Mouse (Mus musculus) embryonic facial prominence, embryonic 12.5 days (tissue): ENCODE measurements around the gene Atp6v0b. TPM values are rescaled to one million over a fixed set of nuclear protein-coding genes. Genes with fewer than 3 reads are reported as not detected.

Experiments used
- ATAC-seq: fragments of 200-750 bp; cut with Nextera tagmentation; 2 replicates; pipeline ENCODE4 v1.8.0; 2017; ENCODE audit not compliant: insufficient number of reproducible peaks, insufficient read depth, low FRiP score, low TSS enrichment
- H3K27ac ChIP-seq: fragments of 300-500 bp; sonication (generic); 2 replicates; pipeline ENCODE4 v1.5.1; 2016; ENCODE audit warnings: mild to moderate bottlenecking
- H3K27me3 ChIP-seq: fragments of 300-500 bp; sonication (generic); 2 replicates; pipeline ENCODE4 v1.6.1; 2016; ENCODE audit warnings: mild to moderate bottlenecking, moderate library complexity
- H3K36me3 ChIP-seq: fragments of 300-500 bp; sonication (generic); 2 replicates; pipeline ENCODE4 v1.6.1; 2016; ENCODE audit warnings: mild to moderate bottlenecking
- H3K4me1 ChIP-seq: fragments of 300-500 bp; sonication (generic); 2 replicates; pipeline ENCODE4 v1.6.1; 2016
- H3K4me2 ChIP-seq: fragments of 300-500 bp; sonication (generic); replicated peaks from 2 replicates; pipeline ENCODE4 v1.6.1; 2016; ENCODE audit warnings: mild to moderate bottlenecking, moderate library complexity
- H3K4me3 ChIP-seq: fragments of 300-500 bp; sonication (generic); 2 replicates; pipeline ENCODE4 v1.5.1; 2016; ENCODE audit warnings: mild to moderate bottlenecking
- H3K9ac ChIP-seq: fragments of 300-500 bp; sonication (generic); 2 replicates; pipeline ENCODE4 v1.6.1; 2016; ENCODE audit warnings: mild to moderate bottlenecking, moderate library complexity
- H3K9me3 ChIP-seq: fragments of 300-500 bp; sonication (generic); 2 replicates; pipeline ENCODE4 v1.6.1; 2016; ENCODE audit warnings: mild to moderate bottlenecking, moderate library complexity
- WGBS: fragments of 180-500 bp; shearing (Covaris S2); methylation state at CpG from one replicate; pipeline ENCODE4 v1.1.7; 2016; 5-methylcytosine and 5-hydroxymethylcytosine counted together
- polyA plus RNA-seq: library from polyadenylated mRNA; unstranded; fragments of >200 nt; fragmentation: Nextera tagmentation; extraction: Ambion mirVana; gene quantifications from 2 replicates; pipeline ENCODE4 v1.2.1, GENCODE M21; 2016

Atp6v0b gene
- polyA plus RNA-seq, 1 experiment from 2014 or later: 181 TPM

GRCm38 (mm10) chr4:117918261-117918660 lies 31.1 kb upstream of the Atp6v0b start:
- H3K9me3 ChIP-seq: no peaks in the 10 kb centered on the region
- no peak for ATAC-seq
- no peak overlapping the region for H3K4me3 ChIP-seq
- no peak overlapping the region for H3K27ac ChIP-seq
- no peak overlapping the region for H3K9ac ChIP-seq
- no peaks in the 10 kb centered on the region for H3K36me3 ChIP-seq
- WGBS: 81% methylated on average over 3 of the region's 3 CpGs
- H3K4me2 ChIP-seq: no peak overlapping the region
- H3K27me3 ChIP-seq: peaks cover 4% of the 10 kb centered on the region; the same call in 1 of the 2 replicates
- H3K4me1 ChIP-seq: peaks cover 17% of the 10 kb centered on the region

DNA sequence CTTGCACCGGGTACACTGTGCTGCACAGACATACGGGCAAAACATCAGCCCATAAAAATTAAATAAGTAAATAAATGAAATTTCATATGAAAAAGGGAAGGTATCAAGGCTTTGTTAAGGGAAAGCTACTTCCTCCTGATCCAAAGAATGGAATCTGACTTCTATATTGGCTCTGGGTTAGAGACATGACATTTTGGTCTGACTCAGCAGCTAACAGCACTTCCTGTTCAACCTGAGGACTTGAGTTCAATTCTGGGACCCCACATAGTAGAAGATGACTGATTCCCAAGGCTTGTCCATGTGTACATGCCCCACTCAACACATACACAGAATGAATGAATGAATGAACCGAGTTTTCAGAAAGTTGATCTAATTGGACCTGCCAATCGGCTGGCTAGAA lies 30.7 kb upstream of the Atp6v0b start:
- 90% methylated on average over 4 of the region's 4 CpGs for WGBS
- ATAC-seq: no peak
- peaks cover 4% of the 10 kb centered on the region; the same call in 1 of the 2 replicates for H3K27me3 ChIP-seq

GRCm38 (mm10) chr4:117917402-117917801 lies 30.3 kb upstream of the Atp6v0b start:
- WGBS: 75% methylated on average over 4 of the region's 4 CpGs
- H3K4me1 ChIP-seq: peaks cover 25% of the 10 kb centered on the region
- no peak overlapping the region for H3K4me2 ChIP-seq
- no peak for ATAC-seq
- peaks cover 2% of the 10 kb centered on the region; the same call in 1 of the 2 replicates for H3K27me3 ChIP-seq
- H3K9me3 ChIP-seq: no peaks in the 10 kb centered on the region
- H3K36me3 ChIP-seq: no peaks in the 10 kb centered on the region
- H3K9ac ChIP-seq: no peak overlapping the region
- H3K4me3 ChIP-seq: no peak overlapping the region
- H3K27ac ChIP-seq: no peak overlapping the region

More for the DNA sequence above, 30.7 kb upstream of the Atp6v0b start:
- H3K27ac ChIP-seq: no peak overlapping the region
- H3K4me1 ChIP-seq: peaks cover 21% of the 10 kb centered on the region
- no peak overlapping the region for H3K4me3 ChIP-seq
- no peaks in the 10 kb centered on the region for H3K36me3 ChIP-seq
- no peak overlapping the region for H3K9ac ChIP-seq
- no peaks in the 10 kb centered on the region for H3K9me3 ChIP-seq
- H3K4me2 ChIP-seq: no peak overlapping the region

GRCm38 (mm10) chr4:117916386-117916785 lies 29.3 kb upstream of the Atp6v0b start:
- no peak overlapping the region for H3K9ac ChIP-seq
- H3K36me3 ChIP-seq: peaks cover 10% of the 10 kb centered on the region
- H3K9me3 ChIP-seq: no peaks in the 10 kb centered on the region
- 0 out of 2 replicates have a peak overlapping the region, but pooled peaks have one; percentile 99 for H3K4me2 ChIP-seq
- WGBS: 86% methylated on average over 5 of the region's 5 CpGs
- H3K27ac ChIP-seq: no peak overlapping the region
- H3K4me3 ChIP-seq: no peak overlapping the region
- peaks cover 28% of the 10 kb centered on the region for H3K4me1 ChIP-seq
- no peak for ATAC-seq
- no peaks in the 10 kb centered on the region for H3K27me3 ChIP-seq

DNA sequence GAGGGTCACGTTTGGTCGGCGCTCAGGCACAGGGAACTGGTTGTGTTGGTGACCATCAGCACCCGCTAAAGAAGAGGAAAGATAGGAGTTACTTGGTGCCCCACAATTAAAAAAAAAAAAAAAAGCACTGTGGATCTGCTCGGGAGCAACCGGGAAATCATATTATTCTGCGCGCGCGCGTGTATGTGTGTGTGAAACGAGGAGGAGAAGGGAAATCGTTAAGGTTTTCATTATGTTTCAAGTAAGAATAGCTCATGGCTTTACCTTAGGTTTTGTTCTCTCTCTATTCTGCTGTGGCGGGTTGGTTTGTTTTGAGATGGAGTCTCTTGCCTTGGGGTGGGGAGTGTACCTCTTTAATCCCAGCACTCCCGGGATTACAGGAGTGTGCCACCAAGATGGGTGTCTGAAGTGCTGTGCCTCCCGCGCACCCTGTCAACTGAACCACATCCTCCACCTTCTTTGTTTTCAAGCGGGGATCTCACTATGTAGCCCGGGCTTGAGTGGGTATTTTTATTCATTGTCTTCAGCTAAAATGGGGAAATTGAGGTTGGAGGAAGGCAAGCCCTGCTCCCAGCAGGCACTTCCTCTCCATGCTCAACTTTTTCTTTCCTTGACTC lies 28.5 kb upstream of the Atp6v0b start:
- no peaks in the 10 kb centered on the region for H3K9me3 ChIP-seq
- H3K9ac ChIP-seq: peak overlapping the region; percentile 84
- peak overlapping the region; percentile 99 for H3K4me2 ChIP-seq
- ATAC-seq: no peak
- H3K36me3 ChIP-seq: peaks cover 15% of the 10 kb centered on the region
- H3K4me1 ChIP-seq: peaks cover 28% of the 10 kb centered on the region
- 8% methylated on average over 19 of the region's 19 CpGs for WGBS
- H3K27ac ChIP-seq: peak overlapping the region; percentile 76; the same call in 1 of the 2 replicates
- peak overlapping the region; percentile 85 for H3K4me3 ChIP-seq
- no peaks in the 10 kb centered on the region for H3K27me3 ChIP-seq

DNA sequence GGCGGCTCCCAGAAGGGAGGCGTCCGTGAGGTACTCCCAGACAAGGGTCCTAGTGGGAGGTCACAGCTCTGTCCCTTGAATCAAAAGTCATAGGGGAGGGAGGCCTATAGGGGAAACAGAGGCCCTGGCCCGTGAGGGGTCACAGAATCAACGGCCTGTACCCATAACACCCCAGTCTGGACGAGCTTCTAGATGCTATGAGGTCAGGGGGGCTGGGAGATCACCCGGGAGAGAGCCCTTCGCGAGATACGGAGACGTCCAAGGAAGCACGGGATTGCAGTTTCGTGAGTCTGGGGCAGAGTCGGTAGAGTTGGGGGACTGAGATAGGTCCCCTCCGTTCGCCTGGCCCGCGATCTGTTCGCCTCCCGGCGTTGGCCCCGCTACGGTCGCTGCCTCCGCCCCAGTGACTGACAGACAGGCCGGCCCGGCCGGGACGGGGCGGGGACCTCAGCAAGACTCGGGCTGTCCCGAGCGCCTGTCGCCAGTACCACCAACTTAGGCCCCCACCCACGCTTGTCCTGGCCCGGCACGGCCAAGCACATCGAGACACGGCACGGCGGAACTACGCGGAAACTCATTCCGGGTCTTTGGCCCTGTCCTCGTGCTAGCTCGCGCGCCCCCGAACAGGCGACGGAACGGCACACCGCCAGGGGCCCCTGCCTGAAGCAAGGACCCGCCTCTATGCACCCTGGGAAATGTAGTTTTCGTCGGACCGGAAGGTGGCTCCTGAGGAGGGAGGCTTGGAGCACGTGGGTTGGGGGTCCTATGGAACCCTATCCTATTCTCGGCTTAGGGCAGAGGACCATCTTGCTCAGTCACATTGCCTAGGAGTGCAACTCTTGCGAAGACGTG lies 27.7 kb upstream of the Atp6v0b start, which contains the start of gene Ipo13:
TSS of gene Ipo13 (minus strand) at position 409 of the 852 bp plus-strand sequence.
- Histone ChIP-seq H3K4me1 (peaks cover 28% of the 10 kb centered on the region), H3K27ac (peak within 1 kb of the TSS; percentile 76), H3K36me3 (peaks cover 15% of the 10 kb centered on the region), H3K9me3 (no peaks in the 10 kb centered on the region), H3K27me3 (no peaks in the 10 kb centered on the region), H3K4me3 (peak within 1 kb of the TSS; percentile 85), H3K4me2 (peak within 1 kb of the TSS; percentile 99), H3K9ac (peak within 1 kb of the TSS; percentile 84)
- WGBS: under 1% methylated on average over 61 of the region's 61 CpGs
- peak; percentile 95 for ATAC-seq

DNA sequence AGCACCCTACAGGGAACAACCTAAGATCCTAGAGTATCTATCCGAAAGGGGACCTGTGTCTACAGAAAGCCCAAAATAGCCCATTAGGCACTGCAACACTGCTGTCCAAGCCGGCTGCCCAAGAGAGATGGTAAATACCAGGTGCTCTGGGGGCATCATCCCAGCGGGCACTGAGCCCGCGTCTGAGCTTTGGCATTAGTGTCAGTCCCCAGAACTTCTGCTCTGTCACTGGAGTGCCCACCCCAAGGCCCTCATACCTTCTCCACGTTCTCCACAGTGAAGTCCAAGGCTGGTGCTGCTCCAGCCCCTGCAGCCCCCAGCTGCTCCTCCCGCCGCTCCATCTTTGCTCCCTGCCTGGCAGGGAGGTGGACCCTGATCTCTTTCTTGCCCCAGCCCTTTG lies 26.9 kb upstream of the Atp6v0b start:
- peaks cover 28% of the 10 kb centered on the region for H3K4me1 ChIP-seq
- H3K9me3 ChIP-seq: no peaks in the 10 kb centered on the region
- WGBS: 19% methylated on average over 8 of the region's 8 CpGs
- peaks cover 15% of the 10 kb centered on the region for H3K36me3 ChIP-seq
- H3K4me2 ChIP-seq: peak overlapping the region; percentile 99
- H3K27me3 ChIP-seq: no peaks in the 10 kb centered on the region
- H3K27ac ChIP-seq: 0 out of 2 replicates have a peak overlapping the region, but pooled peaks have one; percentile 3
- H3K4me3 ChIP-seq: peak overlapping the region; percentile 85
- no peak for ATAC-seq
- H3K9ac ChIP-seq: peak overlapping the region; percentile 84

DNA sequence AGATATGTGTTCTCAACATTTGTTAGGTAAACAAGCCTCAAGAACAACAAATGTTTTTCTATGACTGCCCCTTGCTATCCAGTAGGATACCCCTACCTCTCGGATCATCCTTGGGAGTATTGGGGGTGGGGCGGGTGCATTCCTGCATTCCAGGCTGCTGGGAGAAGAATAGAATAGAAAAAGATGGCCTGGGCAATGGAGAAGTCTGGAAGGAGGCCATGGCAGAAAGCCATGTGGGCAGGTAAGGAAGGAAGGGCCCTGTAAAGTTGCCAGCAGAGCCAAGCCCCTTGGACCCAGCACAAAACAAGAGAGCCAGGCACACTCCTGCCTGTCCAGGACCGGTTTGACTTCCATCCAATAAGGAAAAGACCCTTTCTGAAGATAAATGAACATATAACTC lies 26.3 kb upstream of the Atp6v0b start:
- WGBS: 42% methylated on average over 3 of the region's 3 CpGs
- peak overlapping the region; percentile 85 for H3K4me3 ChIP-seq
- H3K4me2 ChIP-seq: peak overlapping the region; percentile 99
- peaks cover 15% of the 10 kb centered on the region for H3K36me3 ChIP-seq
- 0 out of 2 replicates have a peak overlapping the region, but pooled peaks have one; percentile 5 for H3K9ac ChIP-seq
- H3K9me3 ChIP-seq: no peaks in the 10 kb centered on the region
- no peaks in the 10 kb centered on the region for H3K27me3 ChIP-seq
- no peak overlapping the region for H3K27ac ChIP-seq
- H3K4me1 ChIP-seq: peaks cover 28% of the 10 kb centered on the region
- ATAC-seq: no peak

GRCm38 (mm10) chr4:117912685-117913273 lies 25.6 kb upstream of the Atp6v0b start:
- Histone ChIP-seq H3K4me3 (0 out of 2 replicates have a peak overlapping the region, but pooled peaks have one; percentile 85), H3K27me3 (no peaks in the 10 kb centered on the region), H3K4me1 (peaks cover 28% of the 10 kb centered on the region), H3K9ac (no peak overlapping the region), H3K27ac (no peak overlapping the region), H3K36me3 (peaks cover 18% of the 10 kb centered on the region), H3K4me2 (peak overlapping the region; percentile 99), H3K9me3 (no peaks in the 10 kb centered on the region)
- ATAC-seq: no peak
- 45% methylated on average over 7 of the region's 7 CpGs for WGBS

- Histone ChIP-seq H3K36me3 (peaks cover 21% of the 10 kb centered on the region), H3K4me2 (no peak overlapping the region), H3K4me3 (no peak overlapping the region), H3K27ac (no peak overlapping the region), H3K9me3 (no peaks in the 10 kb centered on the region), H3K4me1 (peaks cover 28% of the 10 kb centered on the region), H3K9ac (no peak overlapping the region), H3K27me3 (no peaks in the 10 kb centered on the region)
- 91% methylated on average over 13 of the region's 13 CpGs for WGBS
- ATAC-seq: no peak
Observed at GRCm38 (mm10) chr4:117912131-117912561, 25.0 kb upstream of the Atp6v0b start.

DNA sequence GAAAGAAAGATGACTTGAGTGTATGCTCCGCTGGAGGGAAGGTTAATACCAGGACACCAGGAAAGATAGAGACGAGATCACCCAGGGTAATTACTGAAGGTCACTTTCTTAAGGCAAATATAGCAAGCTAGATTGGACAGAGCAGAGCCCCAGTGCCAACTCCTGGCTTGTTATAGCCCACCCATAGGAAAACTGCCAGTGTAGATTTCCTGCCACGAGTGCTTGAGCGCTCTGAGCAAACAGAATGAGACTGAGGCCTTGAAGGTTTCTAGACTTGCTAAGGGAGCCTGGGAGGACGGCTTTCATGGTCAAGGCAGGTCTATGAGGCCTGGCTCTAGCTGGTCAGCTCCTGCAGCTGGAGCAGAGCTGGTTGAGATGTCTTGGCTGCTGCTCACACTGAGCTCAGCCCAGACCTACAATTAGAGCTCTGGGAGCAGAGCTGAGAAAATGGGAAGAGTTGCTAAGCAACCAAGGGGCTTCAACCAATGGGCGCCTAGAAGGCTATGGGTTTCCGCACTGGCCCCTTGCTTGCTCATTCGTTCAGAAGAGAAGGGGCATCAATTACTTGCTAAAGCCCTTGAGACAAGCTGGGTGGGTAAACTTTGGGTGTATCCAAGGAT lies 21.8 kb upstream of the Atp6v0b start:
- no peaks in the 10 kb centered on the region for H3K9me3 ChIP-seq
- 78% methylated on average over 8 of the region's 8 CpGs for WGBS
- H3K36me3 ChIP-seq: peaks cover 38% of the 10 kb centered on the region
- no peak overlapping the region for H3K9ac ChIP-seq
- H3K27me3 ChIP-seq: no peaks in the 10 kb centered on the region
- peaks cover 18% of the 10 kb centered on the region for H3K4me1 ChIP-seq
- H3K27ac ChIP-seq: no peak overlapping the region
- no peak overlapping the region for H3K4me2 ChIP-seq
- no peak overlapping the region for H3K4me3 ChIP-seq
- no peak for ATAC-seq
